Mouse (Mus musculus) bone marrow, adult 2 months (tissue): ENCODE measurements around the gene Zhx3.

Experiments
- CTCF ChIP-seq: fragments of 200-500 bp; IDR thresholded peaks from 2 replicates; pipeline ENCODE4 v1.5.1; 2011; ENCODE audit warnings: low read length, control low read depth; ENCODE audit not compliant: control insufficient read depth, insufficient read depth
- POLR2A ChIP-seq: fragments of 200-500 bp; IDR thresholded peaks from 2 replicates; pipeline ENCODE4 v1.6.1; 2011; ENCODE audit warnings: low read depth, mild to moderate bottlenecking, control low read depth, low read length, borderline replicate concordance; ENCODE audit not compliant: control insufficient read depth

- TF ChIP-seq CTCF = no peak
- no peak for TF ChIP-seq POLR2A
These were observed 143.8 kb downstream of the Zhx3 start for GRCm38 (mm10) chr2:160728972-160729371.
